Mouse (Mus musculus) intestine, postnatal 0 days (tissue): ENCODE data around the gene Cd177. TPM values are rescaled to one million over a fixed set of nuclear protein-coding genes. Genes with fewer than 3 reads are reported as not detected.

Experiments used
- ATAC-seq: fragments of 200-750 bp; cut with Nextera tagmentation; 2 replicates; pipeline ENCODE4 v1.8.0; 2017; ENCODE audit warnings: mild to moderate bottlenecking, moderate TSS enrichment, moderate library complexity
- H3K27ac ChIP-seq: fragments of 300-500 bp; sonication (generic); 2 replicates; pipeline ENCODE4 v1.5.1; 2014; ENCODE audit warnings: mild to moderate bottlenecking, low read depth, low read length, moderate library complexity
- H3K27me3 ChIP-seq: fragments of 300-500 bp; sonication (generic); replicated peaks from 2 replicates; pipeline ENCODE4 v1.6.1; 2014; ENCODE audit warnings: low read length, mixed read lengths; ENCODE audit not compliant: control insufficient read depth, insufficient read depth
- H3K36me3 ChIP-seq: fragments of 300-500 bp; sonication (generic); 2 replicates; pipeline ENCODE4 v1.6.1; 2014; ENCODE audit warnings: mild to moderate bottlenecking, moderate library complexity; ENCODE audit not compliant: control insufficient read depth, insufficient read depth
- H3K4me1 ChIP-seq: fragments of 300-500 bp; sonication (generic); replicated peaks from 2 replicates; pipeline ENCODE4 v1.6.1; 2014; ENCODE audit warnings: antibody characterized with exemption, low read length, mixed read lengths; ENCODE audit not compliant: control insufficient read depth, insufficient read depth
- H3K4me2 ChIP-seq: fragments of 300-500 bp; sonication (generic); replicated peaks from 2 replicates; pipeline ENCODE4 v1.6.1; 2014; ENCODE audit warnings: low read depth, mild to moderate bottlenecking, moderate library complexity
- H3K4me3 ChIP-seq: fragments of 300-500 bp; sonication (generic); 2 replicates; pipeline ENCODE4 v1.5.1; 2014; ENCODE audit warnings: low read depth, low read length
- H3K9ac ChIP-seq: fragments of 300-500 bp; sonication (generic); 2 replicates; pipeline ENCODE4 v1.6.1; 2014; ENCODE audit warnings: mild to moderate bottlenecking, low read depth, low read length
- H3K9me3 ChIP-seq: fragments of 300-500 bp; sonication (generic); 2 replicates; pipeline ENCODE4 v1.6.1; 2016; ENCODE audit warnings: mixed run types; ENCODE audit not compliant: control insufficient read depth
- CTCF ChIP-seq: sonication (generic); IDR thresholded peaks from 2 replicates; pipeline ENCODE4 v1.5.1; 2016; ENCODE audit warnings: low read depth, mild to moderate bottlenecking, control low read depth, antibody characterized with exemption, moderate library complexity
- WGBS: fragments of 180-500 bp; shearing (Covaris S2); extraction: QIAGEN DNeasy Blood & Tissue Kit; methylation state at CpG from one replicate; pipeline ENCODE4 v1.1.7; 2014; 5-methylcytosine and 5-hydroxymethylcytosine counted together
- polyA plus RNA-seq: library from polyadenylated mRNA; unstranded; fragments of >200 nt; fragmentation: Nextera tagmentation; extraction: Ambion mirVana; gene quantifications from 2 replicates; pipeline ENCODE4 v1.2.1, GENCODE M21; 2015

Cd177 gene
- polyA plus RNA-seq, 1 experiment from 2014 or later, result 1.1 TPM

- H3K4me2 ChIP-seq, result no peak overlapping the region
- no peaks in the 10 kb centered on the region for H3K9me3 ChIP-seq
- no peak for TF ChIP-seq CTCF
- no peaks in the 10 kb centered on the region for H3K4me1 ChIP-seq
- H3K27me3 ChIP-seq, result no peaks in the 10 kb centered on the region
- H3K9ac ChIP-seq, result no peak overlapping the region
- WGBS, result 37% methylated on average over 3 of the region's 3 CpGs
- no peaks in the 10 kb centered on the region for H3K36me3 ChIP-seq
- no peak for ATAC-seq
- no peak overlapping the region for H3K4me3 ChIP-seq
- H3K27ac ChIP-seq, result no peak overlapping the region
Observed at GRCm38 (mm10) chr7:24773942-24774535, 13.9 kb upstream of the Cd177 start.

- Histone ChIP-seq H3K27ac (no peak overlapping the region), H3K4me3 (no peak overlapping the region), H3K4me2 (no peak overlapping the region), H3K27me3 (no peaks in the 10 kb centered on the region), H3K36me3 (no peaks in the 10 kb centered on the region), H3K9me3 (no peaks in the 10 kb centered on the region), H3K4me1 (no peaks in the 10 kb centered on the region), H3K9ac (no peak overlapping the region)
- TF ChIP-seq CTCF, result no peak
- ATAC-seq, result no peak
Observed at GRCm38 (mm10) chr7:24771361-24771760, 11.2 kb upstream of the Cd177 start.

GRCm38 (mm10) chr7:24762574-24762973, 2.5 kb upstream of the Cd177 start:
- Histone ChIP-seq H3K9ac (no peak overlapping the region), H3K4me3 (no peak overlapping the region), H3K9me3 (no peaks in the 10 kb centered on the region), H3K27me3 (no peaks in the 10 kb centered on the region), H3K36me3 (no peaks in the 10 kb centered on the region), H3K27ac (no peak overlapping the region), H3K4me1 (no peaks in the 10 kb centered on the region), H3K4me2 (no peak overlapping the region)
- TF ChIP-seq CTCF, result no peak
- WGBS, result 74% methylated on average over 8 of the region's 8 CpGs
- no peak for ATAC-seq

- Histone ChIP-seq H3K36me3 (no peaks in the 10 kb centered on the region), H3K4me3 (no peak overlapping the region), H3K27ac (no peak overlapping the region), H3K9ac (no peak overlapping the region), H3K4me1 (no peaks in the 10 kb centered on the region), H3K4me2 (no peak overlapping the region), H3K27me3 (no peaks in the 10 kb centered on the region), H3K9me3 (no peaks in the 10 kb centered on the region)
- 59% methylated on average over 6 of the region's 6 CpGs for WGBS
- no peak for ATAC-seq
- TF ChIP-seq CTCF, result no peak
Observed at GRCm38 (mm10) chr7:24761161-24761560, 1.1 kb upstream of the Cd177 start.

- Histone ChIP-seq H3K4me1 (no peaks in the 10 kb centered on the region), H3K4me2 (no peak overlapping the region), H3K27me3 (no peaks in the 10 kb centered on the region), H3K9ac (no peak overlapping the region), H3K27ac (no peak overlapping the region), H3K4me3 (no peak overlapping the region), H3K36me3 (no peaks in the 10 kb centered on the region), H3K9me3 (no peaks in the 10 kb centered on the region)
- 79% methylated on average over 1 of the region's 1 CpGs for WGBS
- TF ChIP-seq CTCF, result no peak
- no peak for ATAC-seq
Observed at GRCm38 (mm10) chr7:24758520-24758919, 1.6 kb downstream of the Cd177 start.

GRCm38 (mm10) chr7:24753476-24753875, 6.6 kb downstream of the Cd177 start:
- TF ChIP-seq CTCF, result no peak
- no peaks in the 10 kb centered on the region for H3K4me1 ChIP-seq
- H3K36me3 ChIP-seq, result no peaks in the 10 kb centered on the region
- WGBS, result 63% methylated on average over 5 of the region's 5 CpGs
- H3K9ac ChIP-seq, result no peak overlapping the region
- no peak for ATAC-seq
- H3K27me3 ChIP-seq, result no peaks in the 10 kb centered on the region
- H3K9me3 ChIP-seq, result no peaks in the 10 kb centered on the region
- no peak overlapping the region for H3K4me2 ChIP-seq
- no peak overlapping the region for H3K27ac ChIP-seq
- no peak overlapping the region for H3K4me3 ChIP-seq

GRCm38 (mm10) chr7:24751610-24752009, 8.5 kb downstream of the Cd177 start:
- no peak for TF ChIP-seq CTCF
- H3K4me3 ChIP-seq, result no peak overlapping the region
- no peaks in the 10 kb centered on the region for H3K36me3 ChIP-seq
- no peaks in the 10 kb centered on the region for H3K9me3 ChIP-seq
- no peak overlapping the region for H3K9ac ChIP-seq
- H3K4me2 ChIP-seq, result no peak overlapping the region
- WGBS, result 81% methylated on average over 2 of the region's 2 CpGs
- no peaks in the 10 kb centered on the region for H3K4me1 ChIP-seq
- ATAC-seq, result no peak
- H3K27ac ChIP-seq, result no peak overlapping the region
- H3K27me3 ChIP-seq, result no peaks in the 10 kb centered on the region
